Mouse (Mus musculus): ENCODE results near the gene Aqp8. TPM values are rescaled to one million over a fixed set of nuclear protein-coding genes. Genes with fewer than 3 reads are reported as not detected.
A peak's percentile ranks its signal among the peaks of the same experiment; 100 is the strongest.

Aqp8 gene
- total and polyA plus RNA-seq, 2 experiments from 2014 or later: 1.0 to 2.9 TPM

GRCm38 (mm10) chr7:123487703-123488102 is 25.6 kb downstream of the Aqp8 start:
- WGBS: 37% methylated on average over 5 of the region's 5 CpGs
- H3K27ac ChIP-seq (ENCODE audit: low read depth): no peak overlapping the region
- H3K36me3 ChIP-seq (replicated peaks; ENCODE audit: control insufficient read depth, insufficient read depth, low read length): no peaks in the 10 kb centered on the region
- no peak overlapping the region for H3K4me3 ChIP-seq (ENCODE audit: low read depth, low read length)
- no peaks in the 10 kb centered on the region for H3K27me3 ChIP-seq (ENCODE audit: control insufficient read depth, insufficient read depth, low read length)
- no peaks in the 10 kb centered on the region for H3K9me3 ChIP-seq (replicated peaks; ENCODE audit: control insufficient read depth, low read length)
- peak overlapping the region; percentile 31; the same call in 1 of the 2 replicates for H3K4me2 ChIP-seq (ENCODE audit: low read depth, low read length)
- ATAC-seq (ENCODE audit: insufficient read depth, low read depth) (no peak), DNase-seq (ENCODE audit: low spot score) (peak; percentile 18)
- no peak for TF ChIP-seq EP300 (IDR thresholded peaks at IDR 0.05; ENCODE audit: low read depth)
- TF ChIP-seq CTCF (IDR thresholded peaks at IDR 0.05; ENCODE audit: low read depth): no peak
- H3K9ac ChIP-seq (replicated peaks; ENCODE audit: low read depth, low read length): no peak overlapping the region
- no peaks in the 10 kb centered on the region for H3K4me1 ChIP-seq (ENCODE audit: control insufficient read depth, insufficient read depth)

GRCm38 (mm10) chr7:123499481-123500238 is 37.6 kb downstream of the Aqp8 start:
- WGBS: 42% methylated on average over 19 of the region's 19 CpGs
- H3K27ac ChIP-seq (ENCODE audit: low read depth): no peak overlapping the region
- H3K36me3 ChIP-seq (replicated peaks; ENCODE audit: control insufficient read depth, insufficient read depth, low read length): no peaks in the 10 kb centered on the region
- ATAC-seq (ENCODE audit: insufficient read depth, low read depth): no peak
- H3K9ac ChIP-seq (replicated peaks; ENCODE audit: low read depth, low read length): peak overlapping the region; percentile 43
- no peak for DNase-seq (ENCODE audit: low spot score)
- peak overlapping the region; percentile 54 for H3K4me3 ChIP-seq (ENCODE audit: low read depth, low read length)
- no peaks in the 10 kb centered on the region for H3K9me3 ChIP-seq (replicated peaks; ENCODE audit: control insufficient read depth, low read length)
- no peaks in the 10 kb centered on the region for H3K27me3 ChIP-seq (ENCODE audit: control insufficient read depth, insufficient read depth, low read length)
- TF ChIP-seq EP300 (IDR thresholded peaks at IDR 0.05; ENCODE audit: low read depth) (no peak), CTCF (IDR thresholded peaks at IDR 0.05; ENCODE audit: low read depth) (no peak)
- peaks cover 6% of the 10 kb centered on the region; the same call in 1 of the 2 replicates for H3K4me1 ChIP-seq (ENCODE audit: control insufficient read depth, insufficient read depth)
- H3K4me2 ChIP-seq (ENCODE audit: low read depth, low read length): peak overlapping the region; percentile 88

DNA sequence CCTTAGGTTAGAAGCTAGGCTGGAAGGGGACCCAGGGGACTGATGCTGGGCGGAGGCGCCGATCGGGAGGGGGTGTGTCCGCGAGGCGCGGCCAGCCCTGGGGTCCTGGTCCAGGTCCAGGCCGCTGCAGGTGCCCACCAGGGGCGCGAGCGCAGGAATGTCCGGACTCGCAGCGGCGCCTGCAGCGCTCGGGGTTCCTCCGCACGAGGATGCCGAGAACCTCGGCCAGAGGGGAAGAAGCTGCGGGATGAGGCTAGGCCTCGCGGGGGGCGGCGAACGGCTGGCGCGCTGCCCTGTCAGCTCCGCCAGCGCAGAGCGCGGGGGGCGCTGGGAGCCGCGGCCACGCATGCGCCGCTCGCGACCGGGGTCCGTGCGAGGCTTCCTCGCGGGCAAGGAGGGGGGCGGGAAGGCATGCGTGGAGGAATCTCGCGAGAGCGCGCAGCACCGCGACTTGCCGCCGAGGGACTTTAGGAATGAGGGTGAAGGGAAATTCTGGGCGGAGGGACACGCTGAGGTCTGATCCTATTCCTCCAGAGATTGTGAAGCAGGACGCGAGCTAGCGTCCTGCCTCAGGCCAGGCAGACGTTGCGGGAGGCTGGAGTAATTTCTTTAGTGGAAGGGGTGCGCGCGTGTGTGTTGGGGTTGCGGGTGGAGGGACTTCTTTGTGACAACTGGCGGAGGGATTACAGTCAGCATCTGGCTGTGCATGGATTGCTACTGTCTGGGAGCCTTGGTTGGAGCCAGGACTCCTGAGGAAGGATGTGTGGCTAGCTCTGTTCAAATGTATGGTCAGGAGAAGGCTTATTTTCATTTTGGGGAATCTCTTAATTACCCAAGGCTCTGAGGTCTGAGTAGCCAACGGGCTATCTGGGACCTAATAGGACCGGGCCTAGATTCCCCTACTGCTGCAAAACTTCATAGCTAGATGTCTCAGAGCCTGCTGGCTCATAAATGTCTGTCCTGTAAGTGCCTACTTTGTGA is 38.4 kb downstream of the Aqp8 start, which contains the start of gene Zkscan2:
Gene Zkscan2, minus strand, starts transcription at position 211 of the 981 bp plus-strand sequence.
- WGBS: 1% methylated on average over 67 of the region's 71 CpGs
- peak within 1 kb of the TSS; percentile 54 for H3K4me3 ChIP-seq (ENCODE audit: low read depth, low read length)
- H3K9me3 ChIP-seq (replicated peaks; ENCODE audit: control insufficient read depth, low read length): no peaks in the 10 kb centered on the region
- H3K9ac ChIP-seq (replicated peaks; ENCODE audit: low read depth, low read length): peak within 1 kb of the TSS; percentile 43
- no peak within 1 kb of the TSS for H3K27ac ChIP-seq (ENCODE audit: low read depth)
- H3K36me3 ChIP-seq (replicated peaks; ENCODE audit: control insufficient read depth, insufficient read depth, low read length): no peaks in the 10 kb centered on the region
- ATAC-seq (ENCODE audit: insufficient read depth, low read depth) (peak; percentile 86), DNase-seq (ENCODE audit: low spot score) (peak; percentile 52)
- no peak for TF ChIP-seq EP300 (IDR thresholded peaks at IDR 0.05; ENCODE audit: low read depth)
- TF ChIP-seq CTCF (IDR thresholded peaks at IDR 0.05; ENCODE audit: low read depth): no peak
- peak within 1 kb of the TSS; percentile 88 for H3K4me2 ChIP-seq (ENCODE audit: low read depth, low read length)
- peaks cover 6% of the 10 kb centered on the region; the same call in 1 of the 2 replicates for H3K4me1 ChIP-seq (ENCODE audit: control insufficient read depth, insufficient read depth)
- no peaks in the 10 kb centered on the region for H3K27me3 ChIP-seq (ENCODE audit: control insufficient read depth, insufficient read depth, low read length)

DNA sequence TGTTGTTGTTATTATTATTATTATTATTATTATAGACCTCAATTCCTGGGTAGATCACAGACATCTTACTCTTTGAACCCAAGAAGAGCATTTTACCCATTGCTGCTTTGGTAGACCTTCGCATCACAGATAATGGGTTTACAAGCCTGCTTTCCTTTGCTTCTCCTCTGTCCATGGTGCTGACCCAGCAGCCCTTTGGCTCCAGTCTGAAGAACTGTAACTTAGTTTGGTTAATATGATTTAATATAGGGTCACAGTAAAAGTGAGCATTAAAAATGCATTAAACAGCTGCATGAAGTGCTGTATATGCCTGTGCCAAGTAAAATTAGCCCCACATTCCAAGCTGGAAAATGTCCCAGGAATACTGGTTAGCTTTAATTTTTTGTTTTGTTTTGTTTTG is 41.3 kb downstream of the Aqp8 start:
- TF ChIP-seq EP300 (IDR thresholded peaks at IDR 0.05; ENCODE audit: low read depth) (no peak), CTCF (IDR thresholded peaks at IDR 0.05; ENCODE audit: low read depth) (no peak)
- 0 out of 2 replicates have a peak, but pooled peaks cover 3% of the 10 kb centered on the region for H3K9me3 ChIP-seq (replicated peaks; ENCODE audit: control insufficient read depth, low read length)
- H3K36me3 ChIP-seq (replicated peaks; ENCODE audit: control insufficient read depth, insufficient read depth, low read length): no peaks in the 10 kb centered on the region
- H3K4me2 ChIP-seq (ENCODE audit: low read depth, low read length): no peak overlapping the region
- 32% methylated on average over 1 of the region's 1 CpGs for WGBS
- H3K4me3 ChIP-seq (ENCODE audit: low read depth, low read length): no peak overlapping the region
- no peak overlapping the region for H3K27ac ChIP-seq (ENCODE audit: low read depth)
- H3K9ac ChIP-seq (replicated peaks; ENCODE audit: low read depth, low read length): no peak overlapping the region
- DNase-seq (ENCODE audit: low spot score) (peak; percentile 30), ATAC-seq (ENCODE audit: insufficient read depth, low read depth) (no peak)
- H3K4me1 ChIP-seq (ENCODE audit: control insufficient read depth, insufficient read depth): peaks cover 6% of the 10 kb centered on the region; the same call in 1 of the 2 replicates
- no peaks in the 10 kb centered on the region for H3K27me3 ChIP-seq (ENCODE audit: control insufficient read depth, insufficient read depth, low read length)

DNA sequence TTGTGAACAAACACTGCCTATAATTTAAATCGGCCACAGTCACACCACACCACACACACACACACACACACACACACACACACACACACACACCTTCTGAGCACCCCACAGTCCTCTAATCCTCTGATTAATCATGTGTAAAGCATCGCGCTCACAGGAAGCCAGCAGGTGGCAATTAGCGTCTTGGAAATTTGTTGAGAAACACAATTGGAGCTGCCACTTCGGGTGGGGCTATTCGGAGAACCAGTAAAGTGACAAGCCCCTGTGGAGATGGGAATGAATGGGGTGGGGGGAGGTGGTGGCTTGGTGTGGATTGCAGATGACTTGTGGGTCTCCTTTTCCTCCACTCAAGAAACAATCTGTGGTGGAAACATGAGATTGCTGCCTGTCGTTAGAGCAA is 45.9 kb downstream of the Aqp8 start:
- no peak for TF ChIP-seq CTCF (IDR thresholded peaks at IDR 0.05; ENCODE audit: low read depth)
- no peak for TF ChIP-seq EP300 (IDR thresholded peaks at IDR 0.05; ENCODE audit: low read depth)
- Histone ChIP-seq H3K36me3 (replicated peaks; ENCODE audit: control insufficient read depth, insufficient read depth, low read length) (no peaks in the 10 kb centered on the region), H3K4me1 (ENCODE audit: control insufficient read depth, insufficient read depth) (no peaks in the 10 kb centered on the region), H3K4me2 (ENCODE audit: low read depth, low read length) (no peak overlapping the region), H3K27me3 (ENCODE audit: control insufficient read depth, insufficient read depth, low read length) (no peaks in the 10 kb centered on the region), H3K9me3 (replicated peaks; ENCODE audit: control insufficient read depth, low read length) (0 out of 2 replicates have a peak, but pooled peaks cover 3% of the 10 kb centered on the region), H3K9ac (replicated peaks; ENCODE audit: low read depth, low read length) (no peak overlapping the region), H3K4me3 (ENCODE audit: low read depth, low read length) (no peak overlapping the region), H3K27ac (ENCODE audit: low read depth) (no peak overlapping the region)
- WGBS: 78% methylated on average over 7 of the region's 7 CpGs
- ATAC-seq (ENCODE audit: insufficient read depth, low read depth): no peak
- no peak for DNase-seq (ENCODE audit: low spot score)

Other genes starting within 250 kb of the Aqp8 start
- not detected in 2 replicates for gene Slc5a11, start 247.5 kb upstream of the Aqp8 start, total RNA-seq (2014; rRNA removed; ENCODE audit: low replicate concordance)
- gene Slc5a11, start 247.5 kb upstream of the Aqp8 start, polyA plus RNA-seq (2015; fragmentation: Nextera tagmentation; extraction: Ambion mirVana): 0.10 TPM in 2 replicates
- 12.4 and 14.7 TPM in 2 replicates for gene Lcmt1, start 92.5 kb upstream of the Aqp8 start, total RNA-seq (2014; rRNA removed; ENCODE audit: low replicate concordance)
- gene Lcmt1, start 92.5 kb upstream of the Aqp8 start, polyA plus RNA-seq (2015; fragmentation: Nextera tagmentation; extraction: Ambion mirVana): 36.2 and 38.6 TPM in 2 replicates
- gene Arhgap17, start 92.4 kb upstream of the Aqp8 start, total RNA-seq (2014; rRNA removed; ENCODE audit: low replicate concordance): 8.9 and 11.4 TPM in 2 replicates
- 6.4 and 7.1 TPM in 2 replicates for gene Arhgap17, start 92.4 kb upstream of the Aqp8 start, polyA plus RNA-seq (2015; fragmentation: Nextera tagmentation; extraction: Ambion mirVana)
- gene Zkscan2, start 38.2 kb downstream of the Aqp8 start, total RNA-seq (2014; rRNA removed; ENCODE audit: low replicate concordance): 0.15 and 4.1 TPM in 2 replicates
- gene Zkscan2, start 38.2 kb downstream of the Aqp8 start, polyA plus RNA-seq (2015; fragmentation: Nextera tagmentation; extraction: Ambion mirVana): 0.22 and 0.48 TPM in 2 replicates

All from heart, postnatal 0 days (tissue).